Mouse (Mus musculus): ENCODE measurements at regions not wholly inside any gene's neighbourhood (a gene's known extent, or its start where the extent isn't known, plus 50 kb on each side); places are given as distances from the start of the nearest gene placed in this dataset.

DNA sequence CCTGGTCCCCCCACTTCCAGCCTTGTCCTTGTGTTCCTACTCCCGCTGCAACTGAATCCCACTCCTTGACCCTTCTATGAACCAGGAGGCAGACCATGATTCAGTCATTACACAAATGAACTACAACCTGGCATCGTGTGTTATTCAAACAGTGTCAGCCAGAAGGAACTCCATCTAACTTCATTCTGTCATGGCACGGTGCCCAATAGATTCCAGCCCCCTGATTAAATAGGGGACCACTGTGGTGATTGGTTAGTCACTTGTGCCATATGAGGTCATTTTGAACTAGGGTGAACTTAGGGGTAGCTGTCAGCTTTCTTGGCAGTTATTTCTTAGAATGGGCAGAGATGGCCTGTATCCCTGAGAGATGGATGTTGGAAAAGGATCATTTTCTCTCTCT, 300.9 kb upstream of the Irx1 start:
- no peak for TF ChIP-seq CTCF (IDR thresholded peaks at IDR 0.05; ENCODE audit: low read depth, low read length)
- TF ChIP-seq TAL1 (conservative IDR thresholded peaks at IDR 0.05; ENCODE audit: low read depth, low read length): no peak
- no peak for TF ChIP-seq POLR2AphosphoS5 (IDR thresholded peaks at IDR 0.05; ENCODE audit: insufficient replicate concordance, low read depth, low read length)
